Mouse (Mus musculus): Measurements from ENCODE around the gene Nup85.

DNA sequence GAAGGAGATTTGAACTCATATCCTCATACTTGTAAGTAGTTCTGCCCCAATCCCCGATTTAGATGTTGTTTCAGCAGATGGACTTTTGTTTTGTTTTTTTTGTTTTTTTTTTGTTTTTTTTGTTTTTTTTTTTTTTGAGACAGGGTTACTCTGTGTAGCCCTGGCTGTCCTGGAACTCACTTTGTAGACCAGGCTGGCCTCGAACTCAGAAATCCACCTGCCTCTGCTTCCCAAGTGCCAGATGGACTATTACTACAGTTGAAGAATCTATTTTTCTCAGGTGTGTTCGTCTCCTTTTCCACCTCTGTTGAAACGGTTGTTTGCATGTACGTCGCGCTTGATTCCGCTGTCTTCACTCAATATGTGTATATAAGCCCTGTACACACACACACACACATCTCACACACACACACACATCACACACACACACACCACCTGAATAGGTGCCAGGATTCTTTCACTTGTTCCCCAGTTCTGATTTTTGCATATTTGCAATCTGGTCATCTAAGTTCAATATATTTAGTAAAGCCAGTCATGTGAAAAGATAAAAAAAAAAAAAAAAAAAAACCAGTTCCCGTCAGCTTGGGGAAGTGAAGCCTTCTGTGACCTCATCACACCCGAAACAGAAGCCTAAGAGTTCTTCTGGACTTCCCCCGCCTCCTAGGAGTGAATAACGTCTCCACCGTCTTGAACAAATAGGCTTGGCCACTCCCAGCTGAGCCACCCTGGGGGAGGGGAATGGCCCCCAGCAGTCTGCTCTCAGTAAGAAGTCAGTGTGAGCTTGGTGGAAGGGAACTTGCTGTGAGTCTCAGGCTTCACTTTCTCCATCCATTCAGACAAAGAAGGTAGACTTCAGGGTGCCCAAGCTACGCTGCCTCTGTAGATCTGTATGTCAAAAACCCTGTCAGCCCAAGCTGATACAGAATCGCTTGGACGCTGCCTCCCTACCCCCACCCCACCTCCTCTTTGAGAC, 66.6 kb downstream of the Nup85 start:
- no peak for TF ChIP-seq POLR2A (IDR thresholded peaks at IDR 0.05; ENCODE audit: borderline replicate concordance, extremely low read depth, low read depth, low read length)
- no peak for TF ChIP-seq CTCF (IDR thresholded peaks at IDR 0.05; ENCODE audit: insufficient read depth, low read length)
